ENCODE assay signal across 11 mouse cellular contexts in genomic region chr12:38929644-38930043, GRCm38 (mm10).
A peak's percentile ranks its signal among the peaks of the same experiment; 100 is the strongest.
DNase-seq lines count a peak whose midpoint lies in the region; ATAC-seq and TF ChIP-seq lines count a peak whose summit lies in the region.
"Had no signal": no experiment of that assay in that cellular context is flagged by ENCODE, and none has a peak within 500 bp of the region (broad histone marks: within the 10 kb centered on the region; RNA-seq: fewer than 3 reads in every experiment).

No protein-coding gene starts in this region.

- no peak overlapping the region for H3K27ac ChIP-seq in midbrain, embryonic 11.5 days (ENCODE audit: low read depth, low read length)
- H3K27ac ChIP-seq in midbrain, embryonic 15.5 days = no peak overlapping the region
- peak overlapping the region; percentile 68 for H3K27ac ChIP-seq in bone marrow macrophage, adult 2 months (ENCODE audit: insufficient read depth, low read depth, low read length)
- peak overlapping the region; percentile 35 for H3K27ac ChIP-seq in forebrain, embryonic 15.5 days (replicated peaks)
- H3K27ac ChIP-seq: hindbrain, embryonic 15.5 days had no signal

- H3K9me3 ChIP-seq in midbrain, embryonic 11.5 days (ENCODE audit: control insufficient read depth, low read length) = no peaks in the 10 kb centered on the region
- no peaks in the 10 kb centered on the region for H3K9me3 ChIP-seq in midbrain, embryonic 15.5 days
- H3K9me3 ChIP-seq in forebrain, embryonic 15.5 days = no peaks in the 10 kb centered on the region
- H3K9me3 ChIP-seq: hindbrain, embryonic 15.5 days had no signal

- no peak for TF ChIP-seq POLR2A in bone marrow macrophage, adult 2 months (IDR thresholded peaks at IDR 0.05; ENCODE audit: borderline replicate concordance, low read depth, low read length)

- H3K36me3 ChIP-seq in midbrain, embryonic 11.5 days (ENCODE audit: control insufficient read depth, insufficient read depth, low read length) = no peaks in the 10 kb centered on the region
- H3K36me3 ChIP-seq in midbrain, embryonic 15.5 days (replicated peaks) = no peaks in the 10 kb centered on the region
- H3K36me3 ChIP-seq in forebrain, embryonic 15.5 days = no peaks in the 10 kb centered on the region
- H3K36me3 ChIP-seq: hindbrain, embryonic 15.5 days had no signal

- H3K4me1 ChIP-seq in midbrain, embryonic 11.5 days (ENCODE audit: control insufficient read depth, insufficient read depth, low read length) = no peaks in the 10 kb centered on the region
- H3K4me1 ChIP-seq in midbrain, embryonic 15.5 days = no peaks in the 10 kb centered on the region
- peaks cover 20% of the 10 kb centered on the region for H3K4me1 ChIP-seq in bone marrow macrophage, adult 2 months (ENCODE audit: control insufficient read depth, insufficient read depth, low read length)
- H3K4me1 ChIP-seq in forebrain, embryonic 15.5 days = peaks cover 7% of the 10 kb centered on the region; the same call in 1 of the 2 replicates
- H3K4me1 ChIP-seq: hindbrain, embryonic 15.5 days had no signal

- H3K9ac ChIP-seq in midbrain, embryonic 11.5 days (ENCODE audit: low read length) = no peak overlapping the region
- H3K9ac ChIP-seq in midbrain, embryonic 15.5 days = no peak overlapping the region
- no peak overlapping the region for H3K9ac ChIP-seq in forebrain, embryonic 15.5 days (replicated peaks)
- H3K9ac ChIP-seq: hindbrain, embryonic 15.5 days; liver, postnatal 0 days had no signal

- H3K4me2 ChIP-seq in midbrain, embryonic 11.5 days = no peak overlapping the region
- no peak overlapping the region for H3K4me2 ChIP-seq in midbrain, embryonic 15.5 days
- H3K4me2 ChIP-seq in forebrain, embryonic 15.5 days (replicated peaks) = no peak overlapping the region

- no peak for DNase-seq in midbrain, embryonic 11.5 days (ENCODE audit: low spot score, missing footprints)
- peak; percentile 32 for DNase-seq in retina, postnatal 1 day
- no peak for DNase-seq in kidney, adult 9 months
- no peak for DNase-seq in spleen, adult 12 weeks (ENCODE audit: low spot score)
- DNase-seq: kidney, adult 11 months had no signal

- peak; percentile 65; the same call in 1 of the 2 replicates for ATAC-seq in midbrain, embryonic 11.5 days (ENCODE audit: low FRiP score)
- ATAC-seq in midbrain, embryonic 15.5 days (replicated peaks) = no peak
- ATAC-seq in forebrain, embryonic 15.5 days (replicated peaks) = peak; percentile 80
- ATAC-seq in megakaryocyte-erythroid progenitor cell, adult 5-6 weeks (replicated peaks; ENCODE audit: low FRiP score, low TSS enrichment, poor library complexity, severe bottlenecking) = no peak
- ATAC-seq: liver, postnatal 0 days had no signal

- TF ChIP-seq CTCF in bone marrow macrophage, adult 2 months (IDR thresholded peaks at IDR 0.05; ENCODE audit: low read depth, low read length) = no peak

- H3K27me3 ChIP-seq in midbrain, embryonic 11.5 days (ENCODE audit: control insufficient read depth, insufficient read depth, low read length) = no peaks in the 10 kb centered on the region
- H3K27me3 ChIP-seq in midbrain, embryonic 15.5 days (replicated peaks) = no peaks in the 10 kb centered on the region
- no peaks in the 10 kb centered on the region for H3K27me3 ChIP-seq in forebrain, embryonic 15.5 days
- H3K27me3 ChIP-seq: hindbrain, embryonic 15.5 days had no signal

- 45% methylated on average over 1 of the region's 1 CpGs for WGBS in midbrain, embryonic 11.5 days
- WGBS in midbrain, embryonic 15.5 days = 44% methylated on average over 1 of the region's 1 CpGs
- 3% methylated on average over 1 of the region's 1 CpGs for WGBS in forebrain, embryonic 15.5 days

- no peak overlapping the region for H3K4me3 ChIP-seq in midbrain, embryonic 11.5 days (ENCODE audit: low read depth, low read length)
- no peak overlapping the region for H3K4me3 ChIP-seq in midbrain, embryonic 15.5 days
- H3K4me3 ChIP-seq in bone marrow macrophage, adult 2 months (ENCODE audit: insufficient read depth, low read length) = no peak overlapping the region
- no peak overlapping the region for H3K4me3 ChIP-seq in forebrain, embryonic 15.5 days
- H3K4me3 ChIP-seq: hindbrain, embryonic 15.5 days had no signal

Comparison
In these comparisons a context has a peak if more than half of its experiments do, and no peak if none do; other contexts are left out.
1. ATAC-seq: peak in midbrain, embryonic 11.5 days (single experiment) and forebrain, embryonic 15.5 days (single experiment); none in midbrain, embryonic 15.5 days (single experiment) and megakaryocyte-erythroid progenitor cell, adult 5-6 weeks (single experiment).
2. H3K27ac ChIP-seq: peak in bone marrow macrophage, adult 2 months (single experiment) and forebrain, embryonic 15.5 days (single experiment); none in midbrain, embryonic 11.5 days (single experiment) and midbrain, embryonic 15.5 days (single experiment).